Mouse (Mus musculus) E14TG2a.4 (cell line): Measurements from ENCODE around the gene Pspn.

Experiments
- H3K27me3 ChIP-seq: 2 replicates; pipeline ENCODE4 v1.6.1; 2014; ENCODE audit warnings: low read length, control low read depth; ENCODE audit not compliant: insufficient read depth
- H3K36me3 ChIP-seq: 2 replicates; pipeline ENCODE4 v1.6.1; 2014; ENCODE audit warnings: low read length, control low read depth; ENCODE audit not compliant: insufficient read depth
- H3K4me1 ChIP-seq: replicated peaks from 2 replicates; pipeline ENCODE4 v1.6.1; 2014; ENCODE audit warnings: low read depth, low read length, control low read depth
- H3K4me3 ChIP-seq: replicated peaks from 2 replicates; pipeline ENCODE4 v1.5.1; 2014; ENCODE audit warnings: mild to moderate bottlenecking, low read length
- H3K9me3 ChIP-seq: 2 replicates; pipeline ENCODE4 v1.6.1; 2014; ENCODE audit warnings: low read length, control low read depth
- CTCF ChIP-seq: conservative IDR thresholded peaks from 2 replicates; pipeline ENCODE4 v1.5.1; 2014; ENCODE audit warnings: low read length
- NANOG ChIP-seq: IDR thresholded peaks from 2 replicates; pipeline ENCODE4 v1.6.1; 2014; ENCODE audit warnings: borderline replicate concordance, low read length, mixed read lengths
- POU5F1 ChIP-seq: IDR thresholded peaks from 2 replicates; pipeline ENCODE4 v1.6.1; 2014; ENCODE audit warnings: low read length, borderline replicate concordance

Pspn gene

DNA sequence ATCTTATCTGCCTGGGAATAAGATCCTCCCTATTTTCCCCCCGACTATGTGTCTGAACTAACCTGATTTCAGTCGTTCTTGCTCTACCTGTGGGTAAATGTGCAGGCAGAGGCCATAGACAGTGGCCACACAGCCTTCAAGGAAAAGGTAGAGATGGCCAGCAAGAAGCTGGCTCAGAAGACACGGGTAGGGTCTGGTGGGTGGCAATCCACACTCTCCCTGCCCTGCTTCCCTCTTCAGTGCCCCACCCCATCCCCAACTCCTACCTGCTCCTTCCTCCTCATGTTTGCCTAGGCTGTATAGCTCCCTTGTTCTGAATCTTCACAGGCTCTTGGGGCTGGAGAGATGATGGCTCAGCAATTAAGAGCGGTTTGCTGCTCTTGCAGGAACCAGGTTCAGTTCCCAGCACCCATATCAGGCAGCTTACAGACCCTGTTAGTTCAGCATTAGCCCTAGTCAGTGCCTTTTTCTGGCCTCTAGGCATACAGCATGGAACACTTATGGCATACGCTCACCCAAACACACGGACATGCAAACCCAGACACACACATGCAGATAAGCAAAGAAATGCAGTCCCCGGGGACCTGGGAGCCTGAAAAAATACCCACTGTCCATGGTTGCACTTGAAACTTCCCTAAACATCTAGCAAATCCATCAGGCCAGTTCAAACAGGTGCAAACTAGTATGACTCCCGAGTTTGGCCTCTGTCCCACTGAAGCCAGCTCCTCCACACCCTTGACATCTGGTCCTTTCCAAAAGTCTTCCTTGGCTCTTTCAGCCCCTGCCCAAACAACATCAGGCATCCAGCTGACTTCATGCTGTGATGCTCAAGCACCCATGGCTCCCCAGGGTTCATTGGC lies 23.1 kb downstream of the Pspn start:
- H3K4me1 ChIP-seq, result peaks cover 22% of the 10 kb centered on the region
- H3K4me3 ChIP-seq, result no peak overlapping the region
- H3K27me3 ChIP-seq, result peaks cover 2% of the 10 kb centered on the region; the same call in 1 of the 2 replicates
- no peaks in the 10 kb centered on the region for H3K36me3 ChIP-seq
- TF ChIP-seq CTCF (no peak), NANOG (no peak), POU5F1 (no peak)
- no peaks in the 10 kb centered on the region for H3K9me3 ChIP-seq

DNA sequence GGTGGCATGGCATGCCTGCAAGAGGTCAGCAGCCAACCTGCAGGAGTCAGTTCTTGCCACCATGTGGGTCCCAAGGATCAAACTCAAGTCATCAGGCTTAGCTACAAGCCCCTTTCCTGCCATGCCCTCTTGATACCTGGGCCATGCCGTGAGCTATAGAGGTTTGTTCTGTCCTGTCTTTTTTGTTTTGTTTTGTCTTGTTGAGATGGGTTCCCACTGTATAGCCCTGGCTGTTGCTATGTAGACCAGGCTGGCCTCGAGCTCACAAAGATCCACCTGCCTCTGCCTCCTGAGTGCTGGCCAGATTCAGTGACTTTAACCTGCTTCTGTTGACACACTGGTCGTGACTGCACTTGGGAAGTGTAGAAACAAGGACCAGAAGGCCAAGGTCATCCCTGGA lies 24.4 kb downstream of the Pspn start:
- no peaks in the 10 kb centered on the region for H3K36me3 ChIP-seq
- H3K4me3 ChIP-seq, result no peak overlapping the region
- no peaks in the 10 kb centered on the region for H3K9me3 ChIP-seq
- H3K27me3 ChIP-seq, result peaks cover 2% of the 10 kb centered on the region; the same call in 1 of the 2 replicates
- TF ChIP-seq CTCF (no peak), NANOG (no peak), POU5F1 (no peak)
- peaks cover 22% of the 10 kb centered on the region for H3K4me1 ChIP-seq

GRCm38 (mm10) chr17:56974708-56975240 lies 25.0 kb downstream of the Pspn start:
- TF ChIP-seq POU5F1 (no peak), CTCF (no peak), NANOG (no peak)
- Histone ChIP-seq H3K4me1 (peaks cover 22% of the 10 kb centered on the region), H3K27me3 (peaks cover 7% of the 10 kb centered on the region; the same call in 1 of the 2 replicates), H3K36me3 (no peaks in the 10 kb centered on the region), H3K9me3 (no peaks in the 10 kb centered on the region), H3K4me3 (no peak overlapping the region)

DNA sequence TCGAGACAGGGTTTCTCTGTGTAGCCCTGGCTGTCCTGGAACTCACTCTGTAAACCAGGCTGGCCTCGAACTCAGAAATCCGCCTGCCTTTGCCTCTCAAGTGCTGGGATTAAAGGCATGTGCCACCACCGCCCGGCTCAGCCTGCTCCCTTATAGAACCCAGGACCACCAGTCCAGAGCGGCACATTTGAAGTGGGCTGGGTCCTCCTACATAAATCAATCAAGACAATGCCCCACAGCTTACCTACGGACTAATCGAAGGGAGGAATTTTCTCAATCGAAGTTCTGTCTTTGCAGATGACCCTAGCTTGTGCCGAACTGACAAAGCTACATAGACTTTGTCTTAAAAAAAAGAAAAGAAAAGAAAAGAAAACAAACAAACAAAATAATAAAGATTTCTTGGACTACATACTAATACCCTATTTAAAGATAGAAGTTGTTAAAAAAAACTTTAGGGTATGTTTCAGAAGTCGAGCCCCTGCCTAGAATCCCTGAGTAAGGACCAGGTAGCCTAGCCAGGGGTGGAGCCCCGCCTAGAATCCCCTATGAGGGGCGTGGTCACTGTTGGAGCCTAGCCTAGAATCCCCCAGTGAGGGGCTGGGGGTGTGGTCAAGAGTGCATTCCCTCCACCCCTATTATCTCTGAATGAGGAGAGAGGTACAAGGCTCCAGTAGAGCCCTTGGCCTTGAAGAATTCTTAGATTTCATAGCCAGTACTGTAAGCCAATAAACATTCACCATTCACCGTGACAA lies 25.7 kb downstream of the Pspn start:
- H3K4me1 ChIP-seq, result peaks cover 22% of the 10 kb centered on the region
- TF ChIP-seq CTCF (no peak), POU5F1 (no peak), NANOG (no peak)
- peaks cover 11% of the 10 kb centered on the region for H3K27me3 ChIP-seq
- H3K4me3 ChIP-seq, result no peak overlapping the region
- no peaks in the 10 kb centered on the region for H3K9me3 ChIP-seq
- H3K36me3 ChIP-seq, result no peaks in the 10 kb centered on the region

GRCm38 (mm10) chr17:56970081-56970480 lies 29.7 kb downstream of the Pspn start:
- H3K9me3 ChIP-seq, result no peaks in the 10 kb centered on the region
- TF ChIP-seq POU5F1 (no peak), NANOG (no peak), CTCF (no peak)

GRCm38 (mm10) chr17:56969321-56969720 lies 30.5 kb downstream of the Pspn start:
- TF ChIP-seq CTCF, result no peak
- no peak for TF ChIP-seq POU5F1
- no peak for TF ChIP-seq NANOG
- Histone ChIP-seq H3K36me3 (no peaks in the 10 kb centered on the region), H3K4me3 (no peak overlapping the region), H3K4me1 (peaks cover 9% of the 10 kb centered on the region), H3K9me3 (no peaks in the 10 kb centered on the region), H3K27me3 (peaks cover 9% of the 10 kb centered on the region; the same call in 1 of the 2 replicates)

More at GRCm38 (mm10) chr17:56970081-56970480, 29.7 kb downstream of the Pspn start:
- peaks cover 9% of the 10 kb centered on the region; the same call in 1 of the 2 replicates for H3K27me3 ChIP-seq
- no peak overlapping the region for H3K4me3 ChIP-seq
- no peaks in the 10 kb centered on the region for H3K36me3 ChIP-seq
- peaks cover 12% of the 10 kb centered on the region for H3K4me1 ChIP-seq

- no peaks in the 10 kb centered on the region for H3K36me3 ChIP-seq
Measured at GRCm38 (mm10) chr17:56963646-56964045, 36.2 kb downstream of the Pspn start.

More at GRCm38 (mm10) chr17:56963646-56964045, 36.2 kb downstream of the Pspn start:
- Histone ChIP-seq H3K9me3 (no peaks in the 10 kb centered on the region), H3K4me3 (no peak overlapping the region), H3K27me3 (0 out of 2 replicates have a peak, but pooled peaks cover 3% of the 10 kb centered on the region), H3K4me1 (peaks cover 44% of the 10 kb centered on the region)
- TF ChIP-seq CTCF, result no peak
- TF ChIP-seq NANOG, result no peak
- no peak for TF ChIP-seq POU5F1
